Mouse (Mus musculus): Measurements from ENCODE around the gene Agbl2.
A peak's percentile ranks its signal among the peaks of the same experiment; 100 is the strongest.

The Agbl2 gene

GRCm38 (mm10) chr2:90782458-90782857, at the start of gene Agbl2:
Gene Agbl2 (plus strand): TSS chr2:90782727.
- no peak for DNase-seq (ENCODE audit: extremely low spot score, low read depth, low spot score)

- DNase-seq (ENCODE audit: extremely low spot score, low read depth, low spot score) = no peak
Observed at GRCm38 (mm10) chr2:90735326-90735725, 47.2 kb upstream of the Agbl2 start.

GRCm38 (mm10) chr2:90738801-90739200, 43.7 kb upstream of the Agbl2 start:
- DNase-seq (ENCODE audit: extremely low spot score, low read depth, low spot score) = no peak

- DNase-seq (ENCODE audit: extremely low spot score, low read depth, low spot score) = no peak
Observed at GRCm38 (mm10) chr2:90739327-90739726, 43.2 kb upstream of the Agbl2 start.

GRCm38 (mm10) chr2:90739921-90740320, 42.6 kb upstream of the Agbl2 start:
- no peak for DNase-seq (ENCODE audit: extremely low spot score, low read depth, low spot score)

GRCm38 (mm10) chr2:90744285-90745052, 38.1 kb upstream of the Agbl2 start:
- DNase-seq (ENCODE audit: extremely low spot score, low read depth, low spot score) = no peak

- DNase-seq (ENCODE audit: extremely low spot score, low read depth, low spot score) = peak; percentile 97
Observed at GRCm38 (mm10) chr2:90745053-90745678, 37.4 kb upstream of the Agbl2 start, which contains the start of gene Fnbp4. Gene Fnbp4 (plus strand): TSS chr2:90745370.

GRCm38 (mm10) chr2:90745740-90746537, 36.6 kb upstream of the Agbl2 start:
- no peak for DNase-seq (ENCODE audit: extremely low spot score, low read depth, low spot score)

GRCm38 (mm10) chr2:90746538-90746865, 36.0 kb upstream of the Agbl2 start:
- no peak for DNase-seq (ENCODE audit: extremely low spot score, low read depth, low spot score)

GRCm38 (mm10) chr2:90747131-90747530, 35.4 kb upstream of the Agbl2 start:
- DNase-seq (ENCODE audit: extremely low spot score, low read depth, low spot score) = no peak

GRCm38 (mm10) chr2:90749676-90750459, 32.7 kb upstream of the Agbl2 start:
- no peak for DNase-seq (ENCODE audit: extremely low spot score, low read depth, low spot score)

- no peak for DNase-seq (ENCODE audit: extremely low spot score, low read depth, low spot score)
Observed at GRCm38 (mm10) chr2:90753565-90753964, 29.0 kb upstream of the Agbl2 start.

GRCm38 (mm10) chr2:90754188-90754587, 28.3 kb upstream of the Agbl2 start:
- DNase-seq (ENCODE audit: extremely low spot score, low read depth, low spot score) = no peak

GRCm38 (mm10) chr2:90765123-90765522, 17.4 kb upstream of the Agbl2 start:
- DNase-seq (ENCODE audit: extremely low spot score, low read depth, low spot score) = no peak

- no peak for DNase-seq (ENCODE audit: extremely low spot score, low read depth, low spot score)
Observed at GRCm38 (mm10) chr2:90781323-90781722, 1.2 kb upstream of the Agbl2 start.

GRCm38 (mm10) chr2:90781938-90782337, 589 bp upstream of the Agbl2 start:
- no peak for DNase-seq (ENCODE audit: extremely low spot score, low read depth, low spot score)

- DNase-seq (ENCODE audit: extremely low spot score, low read depth, low spot score) = no peak
Observed at GRCm38 (mm10) chr2:90782901-90783486, 467 bp downstream of the Agbl2 start.

GRCm38 (mm10) chr2:90788126-90788525, 5.6 kb downstream of the Agbl2 start:
- DNase-seq (ENCODE audit: extremely low spot score, low read depth, low spot score) = no peak

- DNase-seq (ENCODE audit: extremely low spot score, low read depth, low spot score) = no peak
Observed at GRCm38 (mm10) chr2:90808241-90809126, 26.0 kb downstream of the Agbl2 start.

- no peak for DNase-seq (ENCODE audit: extremely low spot score, low read depth, low spot score)
Observed at GRCm38 (mm10) chr2:90810751-90811150, 28.2 kb downstream of the Agbl2 start.
